Mouse (Mus musculus) liver, adult 2 months (tissue): ENCODE measurements around the gene Col5a1. TPM values are rescaled to one million over a fixed set of nuclear protein-coding genes. Genes with fewer than 3 reads are reported as not detected.

Experiments
- DNase-seq: peaks from one replicate; pipeline ENCODE4 v3.0.0-alpha.2; 2011; ENCODE audit warnings: low read depth, low spot score; ENCODE audit errors: extremely low read depth
- H3K27ac ChIP-seq: fragments of 200-500 bp; replicated peaks from 2 replicates; pipeline ENCODE4 v1.5.1; 2012; ENCODE audit warnings: low read depth, mild to moderate bottlenecking, control low read depth, inconsistent platforms, low read length; ENCODE audit not compliant: insufficient read depth
- H3K27me3 ChIP-seq: fragments of 200-500 bp; 2 replicates; pipeline ENCODE4 v1.6.1; 2012; ENCODE audit warnings: mild to moderate bottlenecking, moderate library complexity, low read length, inconsistent platforms; ENCODE audit not compliant: control insufficient read depth, insufficient read depth
- H3K36me3 ChIP-seq: fragments of 200-500 bp; 2 replicates; pipeline ENCODE4 v1.6.1; 2012; ENCODE audit warnings: low read length, inconsistent platforms; ENCODE audit not compliant: control insufficient read depth, insufficient read depth
- H3K4me1 ChIP-seq: fragments of 200-500 bp; 2 replicates; pipeline ENCODE4 v1.6.1; 2011; ENCODE audit warnings: low read length; ENCODE audit not compliant: control insufficient read depth, insufficient read depth
- H3K4me3 ChIP-seq: fragments of 200-500 bp; 2 replicates; pipeline ENCODE4 v1.5.1; 2011; ENCODE audit warnings: low read depth, mild to moderate bottlenecking, control low read depth, low read length, moderate library complexity; ENCODE audit not compliant: insufficient read depth
- H3K79me2 ChIP-seq: fragments of 200-500 bp; 2 replicates; pipeline ENCODE4 v1.6.1; 2012; ENCODE audit warnings: inconsistent platforms, mild to moderate bottlenecking, low read length, moderate library complexity; ENCODE audit not compliant: control insufficient read depth, insufficient read depth
- H3K9ac ChIP-seq: fragments of 200-500 bp; 2 replicates; pipeline ENCODE4 v1.6.1; 2012; ENCODE audit warnings: low read depth, mild to moderate bottlenecking, control low read depth, inconsistent platforms, low read length
- CTCF ChIP-seq: fragments of 200-500 bp; IDR thresholded peaks from 2 replicates; pipeline ENCODE4 v1.5.1; 2011; ENCODE audit warnings: low read depth, low read length, control low read depth
- POLR2A ChIP-seq: fragments of 200-500 bp; IDR thresholded peaks from 2 replicates; pipeline ENCODE4 v1.6.1; 2011; ENCODE audit warnings: low read length, control low read depth; ENCODE audit not compliant: insufficient read depth; ENCODE audit errors: extremely low read depth
- WGBS: fragments of 180-500 bp; shearing (Covaris S2); methylation state at CpG from one replicate; pipeline ENCODE4 v1.1.7; 2018; 5-methylcytosine and 5-hydroxymethylcytosine counted together
- polyA plus RNA-seq: library from polyadenylated mRNA; depleted of rRNA; stranded (reverse); fragments of >200 nt; gene quantifications from 2 replicates; pipeline ENCODE4 v1.2.3, GENCODE M21; 2012
- total RNA-seq: library from RNA; depleted of rRNA; stranded (reverse); fragments of >200 nt; gene quantifications from 2 replicates; pipeline ENCODE4 v1.2.3, GENCODE M21; 2014

Gene Col5a1
- total and polyA plus RNA-seq, 2 experiments = 2.0 to 2.1 TPM

DNA sequence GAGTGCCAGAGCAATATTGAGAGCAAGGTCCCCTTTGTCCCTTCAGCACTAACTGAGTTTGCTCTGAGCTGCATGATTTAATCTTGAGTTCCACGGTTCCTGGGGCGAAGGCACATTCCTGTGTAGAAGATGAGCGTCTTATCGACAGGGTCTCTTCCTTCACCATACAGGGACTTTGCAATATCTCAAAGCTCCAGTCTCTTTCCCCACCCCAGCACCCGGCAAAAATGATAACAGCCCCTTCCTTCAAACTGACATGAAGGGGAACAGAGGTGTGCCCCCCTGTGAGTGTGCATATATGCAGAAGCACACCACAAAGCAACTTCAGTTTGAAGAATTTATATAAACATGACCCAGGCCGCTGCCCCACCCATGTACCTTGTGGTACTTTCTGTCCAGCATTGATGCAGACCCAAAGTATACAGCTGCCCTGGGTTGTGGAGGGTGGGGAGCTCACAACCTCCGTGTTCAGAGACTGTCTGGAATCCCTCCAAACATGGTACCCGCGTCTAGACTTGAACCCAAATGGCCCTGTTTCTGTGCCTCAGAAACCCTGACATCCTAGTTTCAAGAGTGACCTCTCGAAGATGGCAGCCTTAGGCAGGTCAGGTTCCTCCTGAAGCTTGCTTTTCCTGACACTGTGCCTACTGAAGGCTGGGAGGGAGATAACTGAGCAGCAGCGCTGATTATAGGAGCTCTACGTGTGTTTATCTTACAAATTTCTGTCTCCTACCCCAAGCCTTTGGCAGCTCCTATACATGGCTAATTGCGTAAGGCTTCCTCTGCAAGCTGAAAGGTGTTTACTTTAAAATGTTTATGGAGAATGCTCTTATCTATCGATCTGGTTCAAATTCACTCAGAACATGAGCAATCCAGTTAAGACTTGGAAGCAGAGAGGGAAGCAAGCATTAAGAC lies 95.7 kb downstream of the Col5a1 start:
- Histone ChIP-seq H3K36me3 (no peaks in the 10 kb centered on the region), H3K27me3 (no peaks in the 10 kb centered on the region), H3K27ac (no peak overlapping the region), H3K4me3 (no peak overlapping the region), H3K79me2 (no peaks in the 10 kb centered on the region), H3K4me1 (no peaks in the 10 kb centered on the region), H3K9ac (no peak overlapping the region)
- DNase-seq = no peak
- TF ChIP-seq POLR2A = no peak
- TF ChIP-seq CTCF = no peak
- WGBS = 43% methylated on average over 14 of the region's 14 CpGs

DNA sequence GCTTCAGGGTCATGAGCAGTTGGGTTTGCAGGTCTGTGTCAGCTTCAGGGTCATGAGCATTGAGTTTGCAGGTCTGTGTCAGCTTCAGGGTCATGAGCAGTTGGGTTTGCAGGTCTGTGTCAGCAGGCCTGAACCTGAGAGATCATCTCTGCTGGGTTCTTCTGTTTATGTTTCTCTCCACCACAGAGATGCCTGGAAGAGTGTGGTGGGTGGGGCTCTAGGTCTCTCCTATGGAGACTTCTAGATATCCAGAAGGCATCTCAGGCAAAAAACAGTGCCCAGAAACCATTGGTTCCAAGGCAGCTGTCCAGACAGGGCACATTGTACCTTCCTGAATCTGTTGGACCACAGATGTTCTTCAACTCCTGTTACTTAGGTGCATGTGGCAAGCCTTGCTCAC lies 96.9 kb downstream of the Col5a1 start:
- Histone ChIP-seq H3K79me2 (no peaks in the 10 kb centered on the region), H3K4me1 (no peaks in the 10 kb centered on the region), H3K27ac (no peak overlapping the region), H3K4me3 (no peak overlapping the region), H3K36me3 (no peaks in the 10 kb centered on the region), H3K27me3 (no peaks in the 10 kb centered on the region), H3K9ac (no peak overlapping the region)
- TF ChIP-seq POLR2A (no peak), CTCF (no peak)
- DNase-seq = no peak

DNA sequence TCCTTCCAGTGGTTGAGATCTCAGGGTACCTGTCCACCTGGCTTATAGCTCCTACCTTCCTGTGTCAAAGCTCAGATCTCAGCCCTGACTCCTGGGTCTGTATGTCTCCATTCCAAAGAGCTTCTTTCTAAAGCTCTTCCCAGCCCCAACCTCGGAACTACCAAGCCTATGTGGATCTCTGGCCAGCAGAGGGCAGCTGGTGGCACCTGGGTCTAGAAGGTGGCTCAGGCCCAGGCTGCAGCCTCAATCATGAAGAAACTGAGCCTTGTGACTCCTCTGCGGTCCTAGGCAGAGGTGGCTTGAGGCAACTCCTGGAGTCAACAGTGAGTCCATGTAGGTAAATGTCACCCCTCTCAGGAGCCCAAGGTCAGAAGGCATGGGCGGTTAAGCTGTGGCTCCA lies 97.7 kb downstream of the Col5a1 start:
- no peaks in the 10 kb centered on the region for H3K79me2 ChIP-seq
- H3K36me3 ChIP-seq = no peaks in the 10 kb centered on the region
- H3K27me3 ChIP-seq = no peaks in the 10 kb centered on the region
- no peaks in the 10 kb centered on the region for H3K4me1 ChIP-seq
- H3K4me3 ChIP-seq = no peak overlapping the region
- peak; percentile 52 for TF ChIP-seq CTCF
- no peak for TF ChIP-seq POLR2A
- 65% methylated on average over 3 of the region's 3 CpGs for WGBS
- no peak overlapping the region for H3K27ac ChIP-seq
- H3K9ac ChIP-seq = no peak overlapping the region
- DNase-seq = no peak

DNA sequence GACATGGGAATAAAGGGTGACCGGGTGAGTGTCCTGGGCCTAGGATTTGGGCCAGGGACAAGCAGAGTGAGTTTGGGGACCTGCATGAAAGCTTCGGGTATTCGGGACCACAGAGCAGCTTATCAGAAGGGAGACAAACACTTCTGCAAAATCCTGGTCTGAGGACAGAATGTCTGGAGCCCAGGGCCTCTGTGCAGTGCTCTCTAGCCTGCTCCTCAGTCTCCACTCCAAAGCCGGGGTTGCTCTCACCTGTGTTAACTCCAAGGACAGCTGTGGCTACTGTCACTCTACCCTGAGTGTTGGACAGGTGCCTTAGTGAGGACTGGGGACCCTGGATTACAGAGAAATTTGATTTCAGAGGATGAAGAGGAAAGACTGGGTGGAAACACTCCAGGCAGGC lies 100.5 kb downstream of the Col5a1 start:
- H3K79me2 ChIP-seq = no peaks in the 10 kb centered on the region
- H3K4me1 ChIP-seq = no peaks in the 10 kb centered on the region
- H3K9ac ChIP-seq = no peak overlapping the region
- no peak overlapping the region for H3K4me3 ChIP-seq
- H3K36me3 ChIP-seq = no peaks in the 10 kb centered on the region
- TF ChIP-seq CTCF (no peak), POLR2A (no peak)
- no peaks in the 10 kb centered on the region for H3K27me3 ChIP-seq
- no peak overlapping the region for H3K27ac ChIP-seq
- DNase-seq = no peak
- 80% methylated on average over 4 of the region's 4 CpGs for WGBS

DNA sequence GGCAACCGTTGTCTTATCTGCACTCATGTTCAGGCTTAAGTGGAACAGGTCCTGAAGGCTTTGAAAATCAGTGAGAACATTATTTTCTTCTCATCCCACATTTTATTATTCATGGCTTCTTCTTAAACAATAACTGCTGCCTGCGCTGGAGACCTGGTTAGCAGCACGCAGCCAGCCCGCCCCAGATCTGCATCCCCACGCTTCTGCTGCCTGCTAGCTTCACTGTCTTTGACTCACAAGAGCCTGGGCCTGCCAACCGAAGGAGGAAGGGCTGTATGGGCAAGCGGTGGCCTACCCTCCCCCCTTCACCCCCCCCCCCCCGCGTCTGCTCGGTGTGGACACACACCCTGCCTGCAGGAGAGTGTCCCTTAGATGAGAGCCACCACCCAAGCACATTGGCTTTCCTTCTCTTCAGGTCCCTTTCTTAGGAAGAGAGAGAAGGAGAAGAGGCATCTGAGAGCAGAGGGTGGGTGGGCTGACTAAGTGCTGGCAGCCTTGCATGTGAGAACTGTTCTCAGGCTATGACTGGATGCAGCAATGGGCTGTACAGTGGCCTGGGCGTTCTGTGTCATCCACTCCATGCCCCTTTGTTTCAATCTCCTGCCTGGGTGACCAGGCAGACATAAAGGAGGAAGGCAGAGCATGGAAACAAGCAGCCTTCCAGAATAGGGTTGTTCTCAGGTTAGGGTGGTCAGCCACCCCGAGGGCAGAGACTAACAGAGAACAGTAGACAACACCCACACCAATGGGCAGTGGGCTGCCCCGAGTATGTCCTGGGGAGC lies 104.4 kb downstream of the Col5a1 start:
- TF ChIP-seq CTCF = no peak
- TF ChIP-seq POLR2A = no peak
- Histone ChIP-seq H3K36me3 (no peaks in the 10 kb centered on the region), H3K9ac (no peak overlapping the region), H3K4me1 (no peaks in the 10 kb centered on the region), H3K79me2 (no peaks in the 10 kb centered on the region), H3K4me3 (no peak overlapping the region), H3K27me3 (no peaks in the 10 kb centered on the region), H3K27ac (no peak overlapping the region)
- no peak for DNase-seq
- WGBS = 83% methylated on average over 12 of the region's 13 CpGs

DNA sequence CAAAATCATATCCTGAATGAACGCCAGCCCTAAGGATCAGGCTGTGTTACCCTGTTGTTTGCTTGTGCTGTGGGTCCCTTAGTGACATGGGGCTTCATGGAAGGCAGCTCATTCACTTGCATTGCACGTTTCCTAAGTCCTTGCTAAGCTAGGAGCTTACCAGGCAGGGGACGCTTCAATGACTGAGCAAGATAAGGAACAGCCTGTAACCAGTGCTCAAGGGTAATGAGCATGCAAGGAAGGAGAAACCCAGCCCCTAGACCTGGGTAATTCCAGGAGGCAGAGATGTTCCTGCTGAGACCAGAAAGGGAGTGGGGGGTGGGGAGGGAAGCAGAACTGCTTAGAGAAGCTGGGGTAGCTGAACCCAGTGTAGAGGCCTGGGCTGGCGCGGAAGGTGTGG lies 107.2 kb downstream of the Col5a1 start:
- no peak overlapping the region for H3K27ac ChIP-seq
- H3K36me3 ChIP-seq = no peaks in the 10 kb centered on the region
- H3K4me1 ChIP-seq = no peaks in the 10 kb centered on the region
- H3K79me2 ChIP-seq = no peaks in the 10 kb centered on the region
- TF ChIP-seq CTCF (no peak), POLR2A (no peak)
- WGBS = 77% methylated on average over 5 of the region's 5 CpGs
- no peak overlapping the region for H3K4me3 ChIP-seq
- DNase-seq = no peak
- no peaks in the 10 kb centered on the region for H3K27me3 ChIP-seq
- no peak overlapping the region for H3K9ac ChIP-seq
